Mouse (Mus musculus): ENCODE data around the gene Creg2.

- TF ChIP-seq CTCF (IDR thresholded peaks at IDR 0.05; ENCODE audit: low read depth, low read length) (no peak), POLR2A (IDR thresholded peaks at IDR 0.05; ENCODE audit: extremely low read depth, insufficient read depth, low read length) (no peak)
These were observed 21.3 kb upstream of the Creg2 start for GRCm38 (mm10) chr1:39672362-39673105.
